Mouse (Mus musculus) kidney, adult 2 months (tissue): ENCODE data around the gene Polr2e. TPM values are rescaled to one million over a fixed set of nuclear protein-coding genes. Genes with fewer than 3 reads are reported as not detected.
A peak's percentile ranks its signal among the peaks of the same experiment; 100 is the strongest.

Experiments
- DNase-seq: peaks from one replicate; pipeline ENCODE4 v3.0.0; 2021
- H3K27ac ChIP-seq: fragments of 200-500 bp; 2 replicates; pipeline ENCODE4 v1.5.1; 2012; ENCODE audit warnings: low read depth, low read length, control low read depth, inconsistent platforms; ENCODE audit not compliant: insufficient read depth
- H3K27me3 ChIP-seq: fragments of 200-500 bp; replicated peaks from 2 replicates; pipeline ENCODE4 v1.6.1; 2012; ENCODE audit warnings: mild to moderate bottlenecking, moderate library complexity, low read length, inconsistent platforms; ENCODE audit not compliant: control insufficient read depth, insufficient read depth
- H3K36me3 ChIP-seq: fragments of 200-500 bp; 2 replicates; pipeline ENCODE4 v1.6.1; 2012; ENCODE audit warnings: mild to moderate bottlenecking, moderate library complexity, low read length, inconsistent platforms; ENCODE audit not compliant: control insufficient read depth, insufficient read depth
- H3K4me1 ChIP-seq: fragments of 200-500 bp; 2 replicates; pipeline ENCODE4 v1.6.1; 2011; ENCODE audit warnings: low read length; ENCODE audit not compliant: control insufficient read depth, insufficient read depth
- H3K4me3 ChIP-seq: fragments of 200-500 bp; 2 replicates; pipeline ENCODE4 v1.5.1; 2011; ENCODE audit warnings: mild to moderate bottlenecking, low read depth, low read length, control low read depth; ENCODE audit not compliant: insufficient read depth
- CTCF ChIP-seq: fragments of 200-500 bp; conservative IDR thresholded peaks from 2 replicates; pipeline ENCODE4 v1.5.1; 2011; ENCODE audit warnings: low read depth, mild to moderate bottlenecking, control low read depth, low read length, moderate library complexity, mixed read lengths; ENCODE audit not compliant: insufficient read depth, insufficient read length
- POLR2A ChIP-seq: fragments of 200-500 bp; IDR thresholded peaks from one replicate; pipeline ENCODE4 v1.6.1; 2011; ENCODE audit warnings: low read depth, low read length, control low read depth
- WGBS: fragments of 180-500 bp; shearing (Covaris S2); methylation state at CpG from one replicate; pipeline ENCODE4 v1.1.7; 2018; 5-methylcytosine and 5-hydroxymethylcytosine counted together
- polyA plus RNA-seq: library from polyadenylated mRNA; depleted of rRNA; stranded (reverse); fragments of >200 nt; gene quantifications from 2 replicates; pipeline ENCODE4 v1.2.3, GENCODE M21; 2012; rRNA removed

Polr2e gene
- polyA plus RNA-seq, 1 experiment, result 235 TPM

DNA sequence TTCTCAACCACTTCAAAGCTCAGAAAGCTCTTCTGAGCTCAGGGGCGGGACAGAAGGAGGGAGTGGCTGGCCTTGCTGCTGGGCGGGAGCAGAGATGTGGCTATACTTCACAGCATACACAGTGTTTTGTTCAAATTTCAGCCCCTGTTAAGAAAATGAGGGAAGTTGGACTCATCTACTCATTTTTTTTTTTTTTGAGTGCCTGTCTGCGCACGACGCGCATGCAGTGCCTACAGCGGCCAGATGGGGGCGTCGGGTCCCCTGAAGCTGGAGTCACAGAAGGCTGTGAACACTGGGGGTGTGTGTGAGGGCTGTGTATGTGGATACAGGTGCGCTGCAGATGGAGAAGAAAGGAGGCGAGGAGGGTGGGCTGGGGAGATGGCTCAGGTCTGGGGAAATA is 52.6 kb downstream of the Polr2e start:
- TF ChIP-seq CTCF (peak; percentile 76), POLR2A (no peak)
- peak; percentile 89 for DNase-seq
- H3K4me1 ChIP-seq, result peaks cover 23% of the 10 kb centered on the region
- WGBS, result 8% methylated on average over 11 of the region's 11 CpGs
- H3K27ac ChIP-seq, result peak overlapping the region; percentile 36; the same call in 1 of the 2 replicates
- H3K36me3 ChIP-seq, result no peaks in the 10 kb centered on the region
- H3K4me3 ChIP-seq, result no peak overlapping the region
- no peaks in the 10 kb centered on the region for H3K27me3 ChIP-seq

DNA sequence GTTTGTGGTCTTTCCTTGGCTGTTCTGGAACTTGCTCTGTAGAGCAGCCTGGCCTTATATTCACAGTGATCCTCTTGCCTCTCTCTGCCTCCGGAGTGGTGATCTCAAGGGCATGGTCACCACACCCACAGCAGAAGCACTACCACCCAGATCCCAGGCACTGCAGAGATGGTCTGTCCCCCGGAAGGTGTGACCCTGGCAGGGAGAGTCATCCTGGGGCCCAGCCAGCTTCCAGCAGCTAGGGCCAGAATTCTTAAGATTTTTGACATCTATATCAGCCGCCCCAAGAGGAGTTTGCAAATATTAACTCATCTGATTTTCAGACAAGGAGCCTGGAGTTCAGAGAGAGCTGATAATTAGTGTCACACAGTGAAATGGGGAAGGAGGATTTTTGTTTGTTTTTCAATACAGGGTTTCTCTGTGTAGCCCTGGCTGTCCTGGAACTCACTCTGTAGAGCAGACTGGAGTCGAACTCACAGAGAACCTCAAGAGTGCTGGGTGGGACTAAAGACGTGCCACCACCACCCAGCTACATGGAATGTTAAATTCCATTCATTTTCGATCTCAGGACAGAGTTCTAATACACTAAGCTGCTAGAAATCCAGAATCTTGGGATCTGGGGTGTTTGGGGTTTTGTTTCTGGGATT is 53.2 kb downstream of the Polr2e start:
- Histone ChIP-seq H3K27me3 (no peaks in the 10 kb centered on the region), H3K27ac (peak overlapping the region; percentile 94), H3K36me3 (no peaks in the 10 kb centered on the region), H3K4me3 (peak overlapping the region; percentile 65; the same call in 1 of the 2 replicates), H3K4me1 (peaks cover 23% of the 10 kb centered on the region)
- TF ChIP-seq POLR2A (no peak), CTCF (no peak)
- peak; percentile 56 for DNase-seq
- WGBS, result 15% methylated on average over 6 of the region's 6 CpGs

Other genes with a start within 250 kb of the Polr2e start
- gene Prss57, start 248.8 kb downstream of the Polr2e start, polyA plus RNA-seq, result 0.03 and 0.08 TPM in 2 replicates
- gene Palm, start 246.2 kb downstream of the Polr2e start, polyA plus RNA-seq, result 110 and 121 TPM in 2 replicates
- 17.9 and 19.9 TPM in 2 replicates for gene Misp, start 218.8 kb downstream of the Polr2e start, polyA plus RNA-seq
- 184 and 198 TPM in 2 replicates for gene Ptbp1, start 185.4 kb downstream of the Polr2e start, polyA plus RNA-seq
- gene Prtn3, start 165.3 kb downstream of the Polr2e start, polyA plus RNA-seq, result 0.67 and 0.99 TPM in 2 replicates
- 2.7 and 3.2 TPM in 2 replicates for gene Plppr3, start 165.2 kb downstream of the Polr2e start, polyA plus RNA-seq
- 0.10 TPM in 1 of 2 replicates, not detected in the other for gene Elane, start 153.5 kb downstream of the Polr2e start, polyA plus RNA-seq
- gene Cfd, start 148.9 kb downstream of the Polr2e start, polyA plus RNA-seq, result 1,335 and 2,389 TPM in 2 replicates
- 57.1 and 75.4 TPM in 2 replicates for gene Med16, start 130.9 kb downstream of the Polr2e start, polyA plus RNA-seq
- gene Gm26602, start 128.9 kb downstream of the Polr2e start, polyA plus RNA-seq, result not detected in 2 replicates
- 5.6 and 9.2 TPM in 2 replicates for gene Kiss1r, start 122.8 kb downstream of the Polr2e start, polyA plus RNA-seq
- gene R3hdm4, start 118.6 kb downstream of the Polr2e start, polyA plus RNA-seq, result 146 and 154 TPM in 2 replicates
- 6.7 and 8.1 TPM in 2 replicates for gene Arid3a, start 112.8 kb downstream of the Polr2e start, polyA plus RNA-seq
- gene Wdr18, start 79.6 kb downstream of the Polr2e start, polyA plus RNA-seq, result 60.4 and 67.5 TPM in 2 replicates
- 1.6 and 2.0 TPM in 2 replicates for gene Grin3b, start 69.1 kb downstream of the Polr2e start, polyA plus RNA-seq
- 262 and 316 TPM in 2 replicates for gene Tmem259, start 55.5 kb downstream of the Polr2e start, polyA plus RNA-seq
- gene Cnn2, start 51.2 kb downstream of the Polr2e start, polyA plus RNA-seq, result 52.3 and 55.5 TPM in 2 replicates
- gene Abca7, start 43.3 kb downstream of the Polr2e start, polyA plus RNA-seq, result 10.6 and 11.8 TPM in 2 replicates
- gene Arhgap45, start 23.1 kb downstream of the Polr2e start, polyA plus RNA-seq, result 9.6 and 25.5 TPM in 2 replicates
- gene Gpx4, start 7.4 kb upstream of the Polr2e start, polyA plus RNA-seq, result 1,431 and 1,557 TPM in 2 replicates
- gene Sbno2, start 65.8 kb upstream of the Polr2e start, polyA plus RNA-seq, result 27.7 and 30.8 TPM in 2 replicates
- 114 and 117 TPM in 2 replicates for gene Stk11, start 76.0 kb upstream of the Polr2e start, polyA plus RNA-seq
- 1,948 and 2,036 TPM in 2 replicates for gene Atp5d, start 98.8 kb upstream of the Polr2e start, polyA plus RNA-seq
- gene Cbarp, start 101.0 kb upstream of the Polr2e start, polyA plus RNA-seq, result 8.1 and 8.7 TPM in 2 replicates
- 65.6 and 67.0 TPM in 2 replicates for gene Midn, start 108.5 kb upstream of the Polr2e start, polyA plus RNA-seq
- 86.7 and 87.8 TPM in 2 replicates for gene Cirbp, start 126.2 kb upstream of the Polr2e start, polyA plus RNA-seq
- gene 1600002K03Rik, start 133.1 kb upstream of the Polr2e start, polyA plus RNA-seq, result 7.9 and 11.2 TPM in 2 replicates
- gene Efna2, start 139.7 kb upstream of the Polr2e start, polyA plus RNA-seq, result 1.5 TPM in 2 replicates
- 25.6 and 30.4 TPM in 2 replicates for gene Mum1, start 186.6 kb upstream of the Polr2e start, polyA plus RNA-seq
- 1,001 and 1,041 TPM in 2 replicates for gene Ndufs7, start 209.3 kb upstream of the Polr2e start, polyA plus RNA-seq
- gene Gamt, start 221.2 kb upstream of the Polr2e start, polyA plus RNA-seq, result 66.7 and 68.4 TPM in 2 replicates
- 45.6 and 49.1 TPM in 2 replicates for gene Dazap1, start 221.7 kb upstream of the Polr2e start, polyA plus RNA-seq